Mouse (Mus musculus) forelimb bud, embryonic 11.5 days (tissue): Measurements from ENCODE around the gene Nubp2.

ENCODE experiments used
- DNase-seq: peaks from one replicate; pipeline ENCODE4 v3.0.0-alpha.2; 2012; ENCODE audit warnings: low read depth, low spot score

The Nubp2 gene

GRCm38 (mm10) chr17:24886134-24886931, at the start of gene Nubp2, which contains the start of gene Spsb3:
Gene Nubp2 (minus strand): TSS chr17:24886349.
Gene Spsb3 (plus strand): TSS chr17:24886643.
- DNase-seq = peak; percentile 99

DNA sequence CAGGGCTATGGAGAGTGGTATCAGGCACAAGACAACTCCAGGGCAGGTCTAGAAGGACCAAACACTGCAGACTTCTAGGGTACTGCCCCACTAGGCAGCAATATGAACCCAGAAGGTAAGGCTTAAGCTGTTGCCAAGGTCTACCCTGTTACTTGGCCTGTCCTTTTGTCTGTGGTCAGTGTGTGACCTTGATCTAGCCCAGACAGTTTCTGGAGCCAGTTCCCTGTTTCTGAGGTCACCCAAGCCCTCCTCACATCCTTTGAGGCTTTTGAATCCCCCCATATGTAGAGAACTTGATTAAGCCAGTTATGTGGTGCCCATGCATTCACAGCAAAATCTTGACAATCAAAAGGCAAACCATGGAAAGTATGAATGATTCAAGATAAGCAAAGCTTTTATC, 49.5 kb upstream of the Nubp2 start:
- no peak for DNase-seq

- DNase-seq = no peak
Measured at GRCm38 (mm10) chr17:24934926-24935325, 48.8 kb upstream of the Nubp2 start.

DNA sequence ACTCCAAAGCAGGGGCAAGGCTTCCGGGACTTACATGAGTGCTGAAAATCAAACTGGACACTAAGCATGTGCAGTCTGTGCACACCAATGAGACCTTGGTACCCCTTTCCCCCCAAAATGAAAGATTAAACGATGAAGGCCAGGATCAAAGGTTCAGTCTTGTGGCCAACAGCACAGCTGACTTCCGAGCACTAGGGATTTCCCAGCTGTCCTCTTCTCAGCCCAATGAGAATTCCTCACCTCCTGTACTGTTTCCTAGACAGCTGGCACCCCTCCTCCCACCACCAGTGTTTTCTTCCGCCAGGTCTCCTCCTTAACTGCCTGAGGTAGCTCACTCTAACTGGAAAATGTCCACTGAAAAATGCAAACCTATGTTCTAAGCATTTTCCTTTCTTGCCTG, 47.0 kb upstream of the Nubp2 start:
- no peak for DNase-seq

GRCm38 (mm10) chr17:24932431-24932830, 46.3 kb upstream of the Nubp2 start:
- DNase-seq = no peak

DNA sequence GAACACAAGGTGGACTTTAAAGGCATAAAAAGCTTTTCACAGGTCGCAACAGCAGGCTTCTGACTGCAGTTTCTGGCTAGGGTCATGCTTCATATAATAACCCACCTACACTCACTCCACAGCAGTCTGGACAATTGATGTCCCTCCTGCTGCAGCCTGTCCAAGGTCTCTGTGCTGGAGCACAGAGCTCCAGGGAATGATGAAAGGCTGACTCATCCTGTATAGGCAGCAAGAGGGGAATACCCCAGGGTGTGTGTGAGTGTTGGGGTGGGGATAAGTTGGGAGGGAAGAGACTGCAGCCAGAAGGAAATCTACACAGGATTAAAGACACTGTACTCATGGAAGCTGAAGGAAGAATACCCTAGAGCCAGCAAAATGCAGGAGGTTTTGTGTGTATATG, 43.4 kb upstream of the Nubp2 start:
- no peak for DNase-seq

DNA sequence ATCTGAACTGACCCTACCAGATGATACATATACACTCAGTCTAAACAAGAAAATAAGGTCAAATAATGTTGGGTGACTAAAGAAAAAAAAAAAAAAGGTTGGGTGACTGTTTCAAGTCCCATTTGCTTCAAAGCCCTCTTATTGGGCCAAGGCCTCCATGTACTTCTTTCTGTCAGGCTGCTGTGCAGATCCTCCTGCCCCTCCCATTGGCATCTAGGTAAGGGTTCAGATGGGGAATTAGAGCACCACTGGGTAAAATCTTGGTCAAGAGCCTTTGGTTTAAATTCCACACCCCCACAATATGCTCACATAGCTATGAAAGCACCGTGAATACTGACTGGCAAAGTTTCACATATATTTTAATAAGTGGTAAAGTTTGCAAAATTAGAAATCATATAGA, 37.1 kb upstream of the Nubp2 start:
- DNase-seq = no peak

DNA sequence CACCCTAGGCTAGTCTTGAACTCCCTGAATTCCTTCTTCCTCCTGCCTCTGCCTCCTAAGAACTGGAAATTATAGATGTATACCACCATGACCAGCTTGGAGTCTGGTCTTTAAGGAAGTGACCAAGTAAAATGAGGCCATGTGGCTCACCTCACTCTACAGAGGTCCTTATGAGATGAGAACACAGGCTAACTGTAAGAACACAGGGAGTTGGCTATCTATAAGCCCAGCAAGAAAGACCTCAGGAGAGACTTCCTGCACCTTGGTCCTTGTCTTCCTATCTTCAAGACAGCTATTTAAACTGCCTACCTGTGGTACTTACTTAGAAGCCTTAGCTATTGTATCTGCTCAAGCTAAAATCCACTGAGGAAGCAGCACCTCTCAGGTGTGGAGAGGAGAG, 27.8 kb upstream of the Nubp2 start:
- no peak for DNase-seq

- no peak for DNase-seq
Measured at GRCm38 (mm10) chr17:24907591-24907990, 21.4 kb upstream of the Nubp2 start.

DNA sequence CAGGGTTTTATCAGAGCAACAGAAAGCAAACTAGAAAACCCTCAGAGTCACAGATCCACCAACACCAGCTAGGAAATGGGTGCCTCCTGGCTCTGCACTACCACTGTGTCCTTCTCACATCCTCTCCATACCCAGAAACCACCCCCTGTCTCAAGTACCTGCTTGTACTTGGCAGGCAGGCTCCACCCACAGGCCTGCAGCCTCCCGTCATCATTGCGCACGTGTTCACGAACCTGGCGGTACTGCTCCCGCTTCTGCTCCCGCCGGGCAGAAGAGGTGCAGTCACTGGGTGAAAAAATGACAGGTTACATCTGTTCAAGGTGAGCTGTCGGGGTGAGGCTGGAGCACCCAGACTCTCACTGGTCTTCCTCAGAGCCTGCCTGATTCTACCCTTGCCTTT, 17.6 kb upstream of the Nubp2 start:
- no peak for DNase-seq

DNA sequence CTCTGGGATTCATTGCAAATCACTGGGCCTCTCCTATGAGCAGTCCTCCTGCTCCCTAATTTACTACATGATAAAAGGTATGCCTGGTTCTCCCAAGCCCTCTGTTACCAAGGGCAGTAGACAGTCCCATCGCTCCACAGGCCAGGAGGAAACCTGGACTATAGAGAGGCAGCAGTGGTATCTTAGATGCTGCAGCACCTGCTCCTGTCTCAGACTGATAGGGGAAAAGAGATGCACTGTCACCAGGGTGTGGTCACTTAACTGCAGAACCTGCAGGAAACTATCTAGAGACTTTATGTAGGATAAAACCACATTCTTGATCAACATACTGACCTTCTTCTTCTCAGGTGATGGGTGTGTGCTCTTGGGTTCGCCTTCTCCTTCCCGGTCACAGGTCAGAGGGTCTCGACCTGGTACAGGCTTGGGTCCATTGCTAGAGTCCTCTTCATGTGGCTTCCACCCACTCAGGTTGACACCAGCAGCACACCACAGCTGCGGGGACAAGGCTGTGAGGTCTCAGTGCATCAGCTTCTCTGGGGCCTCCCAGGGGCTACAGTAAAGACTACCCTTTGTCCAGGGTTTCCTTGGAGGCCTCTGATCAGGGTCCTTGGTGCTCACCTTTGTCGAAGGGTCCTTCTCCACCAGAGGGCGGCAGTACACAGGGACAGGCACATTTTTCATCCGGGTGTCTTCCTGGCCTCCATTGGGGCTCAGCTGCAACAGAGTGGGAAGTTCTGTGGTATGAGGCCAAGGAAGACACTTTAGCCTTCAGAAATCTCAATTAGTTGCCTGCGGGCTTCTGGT, 16.7 kb upstream of the Nubp2 start:
- no peak for DNase-seq

DNA sequence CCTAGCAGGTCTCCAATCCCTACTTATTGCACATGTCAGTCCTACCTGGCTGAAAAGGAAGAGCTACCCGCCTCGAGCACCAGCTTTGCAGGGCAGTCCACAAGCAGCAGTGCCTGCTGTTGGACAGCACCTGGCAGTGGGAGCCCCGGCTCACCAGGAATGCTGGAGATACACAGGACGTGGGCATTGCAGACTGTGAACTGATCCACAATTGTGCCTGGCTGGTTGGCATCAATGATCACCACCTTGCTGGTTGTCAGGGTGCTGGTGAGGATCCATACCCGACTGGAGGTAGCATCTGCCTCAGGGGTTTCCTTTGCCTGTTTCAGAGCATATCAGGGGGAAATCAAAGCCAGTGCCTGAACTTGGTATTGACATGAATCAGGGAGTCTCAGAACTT, 16.0 kb upstream of the Nubp2 start:
- DNase-seq = no peak

DNA sequence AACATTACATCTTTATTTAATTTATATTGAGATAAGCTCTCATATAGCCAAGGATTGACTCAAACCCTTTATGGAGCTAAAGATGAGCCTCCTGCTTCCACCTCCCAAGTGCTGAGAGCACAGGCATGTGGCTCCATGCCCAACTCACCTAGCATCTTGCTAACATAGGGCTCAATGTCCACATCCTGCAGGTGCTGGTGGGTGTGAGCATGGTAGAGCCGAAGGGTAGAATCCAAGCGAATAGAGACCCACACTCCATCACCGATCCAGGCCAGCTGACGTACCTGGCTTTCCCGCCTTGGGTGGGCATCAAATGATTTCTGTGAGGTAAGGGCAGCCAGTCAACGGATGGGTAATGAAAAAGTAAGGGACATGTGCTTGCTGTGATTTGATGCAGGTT, 13.9 kb upstream of the Nubp2 start:
- no peak for DNase-seq

- no peak for DNase-seq
Measured at GRCm38 (mm10) chr17:24899153-24899552, 13.0 kb upstream of the Nubp2 start.

GRCm38 (mm10) chr17:24898041-24898854, 12.1 kb upstream of the Nubp2 start:
- no peak for DNase-seq

DNA sequence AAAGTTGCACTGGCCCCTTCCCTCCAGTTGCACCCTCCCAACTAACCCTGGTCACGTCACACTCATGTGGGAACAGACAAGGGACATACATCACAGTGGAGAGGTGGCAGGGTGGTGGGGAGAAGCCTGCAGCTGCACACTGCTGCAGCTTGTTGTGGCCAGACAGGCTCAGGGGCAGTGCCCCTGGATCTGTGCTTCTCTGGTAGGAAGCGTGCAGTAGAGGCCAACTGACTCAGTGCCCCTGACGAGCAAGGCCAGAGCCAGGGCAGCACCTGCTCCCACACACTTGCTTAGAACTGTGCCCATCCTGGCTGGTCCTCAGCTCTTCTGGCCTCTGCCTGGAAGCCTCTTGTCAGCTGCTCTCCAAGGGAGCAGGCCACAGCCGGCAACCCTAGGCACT, 11.5 kb upstream of the Nubp2 start:
- no peak for DNase-seq

DNA sequence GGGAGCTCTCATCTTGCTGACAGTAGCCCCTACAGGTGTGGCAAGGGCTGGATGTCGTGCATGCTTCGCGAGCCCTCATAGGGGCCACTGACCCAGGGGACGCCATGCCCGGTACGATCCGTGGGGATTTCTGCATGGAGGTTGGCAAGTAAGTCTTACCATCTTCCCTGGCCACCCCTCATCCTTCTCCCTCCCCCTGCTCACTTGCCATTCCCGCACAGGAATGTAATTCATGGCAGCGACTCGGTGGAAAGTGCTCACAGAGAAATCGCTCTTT, 10.8 kb upstream of the Nubp2 start:
- no peak for DNase-seq

DNA sequence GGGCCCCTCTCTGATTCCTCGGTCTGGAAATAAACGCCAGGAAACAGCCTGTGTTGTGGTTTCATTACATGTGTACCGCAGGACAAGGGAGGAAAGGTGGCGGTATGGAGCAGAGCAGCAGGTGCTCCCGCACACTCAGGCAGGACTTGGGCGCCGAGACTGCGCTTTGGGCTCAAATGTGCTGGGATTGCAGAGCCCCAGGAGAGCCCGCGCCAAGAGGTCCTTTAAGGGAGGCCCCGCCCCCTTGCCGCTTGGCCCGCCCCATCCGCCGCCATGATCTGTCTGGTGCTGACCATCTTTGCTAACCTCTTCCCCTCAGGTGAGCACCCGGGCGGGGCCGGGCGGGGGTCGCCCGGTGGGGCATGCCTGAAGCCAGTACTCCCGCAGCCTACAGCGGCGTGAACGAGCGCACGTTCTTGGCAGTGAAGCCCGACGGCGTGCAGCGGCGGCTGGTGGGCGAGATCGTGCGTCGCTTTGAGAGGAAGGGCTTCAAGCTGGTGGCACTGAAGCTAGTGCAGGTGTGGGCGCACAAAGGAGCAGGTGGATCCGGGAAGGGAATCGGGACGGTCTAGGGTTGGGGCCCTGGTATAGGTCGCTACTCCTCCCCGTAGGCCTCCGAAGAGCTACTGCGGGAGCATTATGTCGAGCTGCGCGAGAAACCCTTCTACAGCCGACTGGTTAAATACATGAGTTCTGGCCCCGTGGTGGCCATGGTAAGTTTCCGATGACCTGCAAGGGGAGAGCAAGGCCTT, 10.3 kb upstream of the Nubp2 start, which contains the start of gene Nme3:
TSS of gene Nme3 (plus strand) at position 260 of the 752 bp plus-strand sequence.
- peak; percentile 61 for DNase-seq

GRCm38 (mm10) chr17:24895571-24896240, 9.6 kb upstream of the Nubp2 start:
- no peak for DNase-seq

GRCm38 (mm10) chr17:24894995-24895547, 8.9 kb upstream of the Nubp2 start, which contains the start of the genes Eme2 and Mrps34:
Gene Eme2 (minus strand): TSS chr17:24895087.
Gene Mrps34 (plus strand): TSS chr17:24895116.
- DNase-seq = peak; percentile 87
